Mouse (Mus musculus) hindbrain, embryonic 15.5 days (tissue): ENCODE data around the gene Nptx2. TPM values are rescaled to one million over a fixed set of nuclear protein-coding genes. Genes with fewer than 3 reads are reported as not detected.

Experiments
- ATAC-seq: fragments of 200-750 bp; cut with Nextera tagmentation; 2 replicates; pipeline ENCODE4 v1.8.0; 2017; ENCODE audit warnings: low read depth, moderate number of reproducible peaks, moderate TSS enrichment; ENCODE audit not compliant: low FRiP score
- H3K27ac ChIP-seq: fragments of 300-500 bp; sonication (generic); replicated peaks from 2 replicates; pipeline ENCODE4 v1.5.1; 2015; ENCODE audit warnings: mild to moderate bottlenecking, inconsistent platforms
- H3K27me3 ChIP-seq: fragments of 300-500 bp; sonication (generic); 2 replicates; pipeline ENCODE4 v1.6.1; 2015; ENCODE audit warnings: control low read depth, inconsistent platforms
- H3K36me3 ChIP-seq: fragments of 300-500 bp; sonication (generic); 2 replicates; pipeline ENCODE4 v1.6.1; 2015; ENCODE audit warnings: control low read depth, inconsistent platforms
- H3K4me1 ChIP-seq: fragments of 300-500 bp; sonication (generic); replicated peaks from 2 replicates; pipeline ENCODE4 v1.6.1; 2015; ENCODE audit warnings: control low read depth, inconsistent platforms
- H3K4me2 ChIP-seq: fragments of 300-500 bp; sonication (generic); 2 replicates; pipeline ENCODE4 v1.6.1; 2015; ENCODE audit warnings: moderate library complexity, mild to moderate bottlenecking, inconsistent platforms
- H3K4me3 ChIP-seq: fragments of 300-500 bp; sonication (generic); 2 replicates; pipeline ENCODE4 v1.5.1; 2015; ENCODE audit warnings: mild to moderate bottlenecking, inconsistent platforms
- H3K9ac ChIP-seq: fragments of 300-500 bp; sonication (generic); 2 replicates; pipeline ENCODE4 v1.6.1; 2015; ENCODE audit warnings: inconsistent platforms
- H3K9me3 ChIP-seq: fragments of 300-500 bp; sonication (generic); 2 replicates; pipeline ENCODE4 v1.6.1; 2016; ENCODE audit warnings: control low read depth, inconsistent platforms
- WGBS: fragments of 180-500 bp; shearing (Covaris S2); methylation state at CpG from one replicate; pipeline ENCODE4 v1.1.7; 2015; 5-methylcytosine and 5-hydroxymethylcytosine counted together
- polyA plus RNA-seq: library from polyadenylated mRNA; unstranded; fragments of >200 nt; fragmentation: Nextera tagmentation; extraction: Ambion mirVana; gene quantifications from 2 replicates; pipeline ENCODE4 v1.2.1, GENCODE M21; 2015

Nptx2 gene
- polyA plus RNA-seq, 1 experiment from 2014 or later = 7.9 TPM

GRCm38 (mm10) chr5:144594796-144595195 is 49.1 kb downstream of the Nptx2 start:
- H3K4me3 ChIP-seq = no peak overlapping the region
- 95% methylated on average over 9 of the region's 9 CpGs for WGBS
- H3K9ac ChIP-seq = no peak overlapping the region

More at GRCm38 (mm10) chr5:144594796-144595195, 49.1 kb downstream of the Nptx2 start:
- no peaks in the 10 kb centered on the region for H3K36me3 ChIP-seq
- no peak for ATAC-seq
- peaks cover 7% of the 10 kb centered on the region; the same call in 1 of the 2 replicates for H3K4me1 ChIP-seq
- no peaks in the 10 kb centered on the region for H3K27me3 ChIP-seq
- no peak overlapping the region for H3K27ac ChIP-seq
- H3K4me2 ChIP-seq = no peak overlapping the region
- H3K9me3 ChIP-seq = no peaks in the 10 kb centered on the region

Other genes with a start within 250 kb of the Nptx2 start
- gene Baiap2l1, start 187.8 kb upstream of the Nptx2 start, polyA plus RNA-seq = 1.6 and 2.3 TPM in 2 replicates
- 389 and 429 TPM in 2 replicates for gene Tmem130, start 215.9 kb downstream of the Nptx2 start, polyA plus RNA-seq
- 69.1 and 71.5 TPM in 2 replicates for gene Trrap, start 221.8 kb downstream of the Nptx2 start, polyA plus RNA-seq